Mouse (Mus musculus) cerebellum, postnatal 14 days (tissue): ENCODE data around the gene Lhfp.

Experiments
- DNase-seq, 2 experiments: peaks; one replicate each; pipeline ENCODE4 v3.0.0; 2021; ENCODE audit warnings: mixed read lengths in 2 of 2

The Lhfp gene

DNA sequence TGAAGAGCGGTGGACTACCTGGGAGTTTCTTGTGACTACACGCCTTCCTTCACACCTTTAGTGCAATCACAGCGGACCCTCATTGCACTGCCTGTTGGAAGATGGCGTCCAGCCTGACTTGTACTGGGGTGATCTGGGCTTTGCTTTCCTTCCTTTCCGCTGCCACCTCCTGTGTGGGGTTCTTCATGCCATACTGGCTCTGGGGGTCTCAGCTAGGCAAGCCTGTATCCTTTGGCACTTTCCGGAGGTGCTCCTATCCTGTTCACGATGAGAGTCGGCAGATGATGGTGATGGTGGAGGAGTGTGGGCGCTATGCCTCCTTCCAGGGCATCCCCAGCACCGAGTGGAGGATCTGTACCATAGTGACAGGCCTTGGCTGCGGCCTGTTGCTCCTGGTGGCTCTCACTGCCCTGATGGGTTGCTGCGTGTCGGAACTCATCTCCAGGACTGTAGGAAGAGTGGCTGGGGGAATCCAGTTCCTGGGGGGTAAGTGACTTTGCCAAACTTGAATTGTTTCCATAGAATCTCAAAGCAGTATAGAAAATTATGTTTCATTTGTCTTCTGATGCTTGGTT is 2.0 kb downstream of the Lhfp start:
- peak in 1 of 2 experiments; percentile 50 for DNase-seq

DNA sequence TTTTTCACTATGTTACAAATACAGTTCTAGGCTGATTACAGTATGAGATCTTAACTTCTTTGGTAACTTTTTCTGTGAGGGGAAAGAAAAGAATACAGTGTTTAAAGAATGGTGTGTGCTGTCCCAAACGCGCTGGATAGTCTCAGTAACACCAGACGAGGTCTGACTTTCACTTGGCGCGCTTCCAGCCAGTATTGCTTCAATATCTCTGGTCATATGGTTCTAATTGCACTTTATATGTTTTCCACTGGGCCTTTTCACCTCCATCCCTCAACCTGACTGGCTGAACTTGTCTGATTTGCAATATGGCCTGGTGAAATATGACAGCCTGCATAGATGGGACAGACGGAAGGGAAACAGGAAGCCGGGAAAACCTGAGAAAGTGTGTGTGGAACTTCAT is 2.9 kb downstream of the Lhfp start:
- peak; percentile 42 to 53 for DNase-seq

DNA sequence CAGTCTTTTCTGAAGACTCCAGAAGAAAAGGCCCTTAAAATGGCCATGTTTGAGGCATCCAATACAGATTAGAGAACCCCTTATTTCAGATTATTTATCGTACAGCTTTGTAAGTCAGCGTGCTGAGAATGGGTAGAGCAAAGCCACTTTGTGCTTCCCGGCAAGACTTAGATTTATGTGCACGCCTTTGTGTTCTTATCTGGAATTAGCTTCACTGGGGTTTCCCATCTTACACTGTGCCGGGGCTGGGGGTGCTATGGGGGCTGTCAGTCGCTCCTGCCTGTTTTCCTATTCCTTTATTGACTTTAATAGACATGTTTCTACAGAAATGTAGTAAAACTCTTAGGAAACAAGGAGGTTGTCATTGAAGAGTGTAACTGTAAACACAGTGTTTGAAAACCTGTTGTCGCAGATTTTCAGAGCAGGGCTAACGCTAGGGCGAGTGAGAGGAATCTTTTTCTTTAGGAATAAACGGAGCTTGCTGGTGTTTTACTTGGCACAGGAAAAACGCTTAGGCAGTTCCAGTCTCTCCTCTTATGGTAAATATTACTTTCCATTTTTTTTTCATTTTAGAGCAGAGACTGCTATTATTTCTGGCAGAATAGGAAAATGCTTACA is 3.5 kb downstream of the Lhfp start:
- peak in 1 of 2 experiments; percentile 34 for DNase-seq

DNA sequence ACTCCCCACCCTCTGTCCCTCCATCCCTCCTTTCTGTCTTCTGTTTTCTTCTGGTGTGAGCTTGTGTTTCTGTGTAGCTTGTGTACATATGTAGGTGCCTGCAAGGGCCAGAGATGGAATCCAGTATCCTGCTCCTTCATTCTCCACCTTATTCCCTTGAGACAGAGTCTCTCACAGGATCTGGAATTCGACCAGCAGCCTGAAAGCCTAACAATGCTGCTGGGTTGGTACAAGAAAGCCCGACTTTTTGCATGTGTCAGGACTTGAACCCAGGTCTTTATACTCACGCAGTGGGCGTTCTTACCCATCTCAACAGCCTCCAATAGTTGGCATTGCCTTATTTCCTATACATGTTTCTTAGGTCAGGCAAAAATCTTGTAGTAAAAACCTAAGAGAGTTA is 4.4 kb downstream of the Lhfp start:
- peak; percentile 15 to 52 for DNase-seq

DNA sequence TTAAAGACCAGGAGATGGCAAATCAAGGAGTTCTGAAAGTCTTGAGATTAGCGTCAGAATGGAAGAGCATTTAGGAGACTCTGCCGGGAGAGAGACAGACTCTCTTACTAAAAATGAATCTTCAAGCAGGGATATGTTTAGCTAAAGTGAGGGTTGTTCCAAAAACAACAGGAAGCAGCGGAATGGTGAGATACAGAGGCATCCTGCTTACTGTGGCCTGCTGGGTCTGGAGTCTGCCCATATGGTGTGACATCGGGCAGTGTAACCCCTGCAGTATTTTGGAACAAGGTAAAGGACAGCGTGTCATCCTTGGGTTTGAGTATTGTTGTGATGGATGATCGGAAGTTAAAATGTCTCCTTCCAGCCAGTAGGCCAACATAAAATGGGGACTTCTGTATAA is 5.0 kb downstream of the Lhfp start:
- peak; percentile 60 to 88 for DNase-seq

DNA sequence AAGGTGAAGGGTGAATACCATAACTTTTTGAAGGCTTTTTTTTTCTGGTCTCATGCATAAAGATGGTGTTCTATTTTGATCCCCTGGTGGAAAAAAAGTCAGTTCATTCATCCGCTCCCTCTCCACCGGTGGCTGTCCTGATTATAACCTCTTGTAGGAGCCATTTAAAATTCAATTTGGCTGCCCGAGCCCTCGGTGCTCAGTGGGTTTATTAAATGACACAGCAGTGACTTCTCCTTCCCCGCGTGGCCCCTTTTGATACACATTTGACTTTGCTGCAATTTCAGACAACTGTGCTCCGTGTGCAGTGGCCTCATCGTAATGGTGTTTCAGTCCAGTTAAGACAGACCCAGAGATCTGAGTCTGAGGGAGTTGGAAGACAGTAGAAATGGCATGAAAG is 11.1 kb downstream of the Lhfp start:
- DNase-seq: no peak

DNA sequence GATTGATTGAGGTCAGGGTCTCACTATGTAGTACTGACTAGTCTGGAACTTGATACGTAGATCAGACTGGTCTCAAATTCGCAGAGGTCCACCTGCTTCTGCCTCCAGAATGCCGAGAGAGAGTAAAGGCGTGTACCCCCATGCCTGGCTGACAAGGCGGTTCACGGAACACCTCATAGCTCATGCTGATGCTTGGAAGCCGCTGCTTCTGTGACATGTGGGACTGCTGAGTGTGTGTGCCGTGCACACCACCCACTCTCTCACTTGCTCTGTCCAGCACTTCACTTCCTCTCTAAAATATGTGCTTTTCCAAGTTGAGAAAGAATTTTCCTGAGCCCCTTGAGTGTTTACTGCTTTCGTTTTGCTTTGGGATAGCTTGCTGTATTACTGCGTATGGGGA is 15.1 kb downstream of the Lhfp start:
- no peak for DNase-seq

DNA sequence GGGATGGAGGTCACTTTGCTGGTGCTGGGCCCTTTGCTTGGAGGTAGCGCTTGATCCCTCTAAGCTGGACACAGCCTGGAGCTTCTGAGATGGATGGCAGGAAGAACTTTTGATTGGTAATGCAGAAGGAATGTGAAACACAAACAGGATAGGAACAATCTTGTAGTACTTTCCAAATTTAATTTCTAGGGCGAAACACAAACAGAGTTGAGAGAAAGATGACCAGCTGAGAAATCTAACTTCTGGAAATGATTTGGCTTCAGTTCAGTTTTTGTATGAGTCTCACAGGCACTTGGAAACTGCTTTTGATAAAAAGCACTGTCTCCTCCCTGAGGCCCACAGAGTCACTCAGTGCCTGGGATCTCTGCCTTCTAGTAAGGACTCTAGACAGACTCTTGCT is 18.6 kb downstream of the Lhfp start:
- no peak for DNase-seq

DNA sequence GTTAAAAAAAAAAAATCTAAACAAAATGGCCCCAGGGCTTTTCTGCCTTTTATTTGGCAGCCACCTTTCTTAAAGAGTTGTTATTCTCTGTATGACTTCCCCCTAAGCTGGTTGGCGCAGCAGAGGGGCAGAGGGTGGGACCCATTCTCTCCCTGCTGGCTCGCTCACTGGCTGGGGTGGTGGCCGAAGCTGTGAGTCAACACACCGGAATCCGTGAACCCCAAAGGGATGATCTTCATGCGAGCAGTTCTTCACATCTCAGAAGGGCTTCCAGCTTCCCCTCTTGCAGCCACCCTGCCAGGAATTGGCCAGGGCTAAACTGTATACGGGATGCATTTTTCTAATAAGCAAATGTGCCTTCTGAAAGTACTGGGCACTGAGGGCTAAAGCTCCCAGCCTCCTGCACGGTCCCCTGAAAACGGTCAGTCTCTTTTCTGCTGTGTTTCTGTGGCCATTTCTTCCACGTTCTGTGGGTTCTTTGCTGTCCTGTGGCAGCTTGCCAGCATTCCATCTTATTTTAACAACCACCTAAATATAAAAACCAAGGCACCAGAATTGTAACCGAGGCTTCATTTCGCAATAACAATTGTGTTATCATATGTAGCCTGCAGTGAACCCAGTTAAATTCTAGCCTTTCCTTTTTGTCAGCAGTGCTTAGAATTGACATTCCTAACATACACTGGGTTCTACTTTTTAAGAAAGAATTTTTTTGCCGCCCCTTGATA is 22.3 kb downstream of the Lhfp start:
- no peak for DNase-seq

DNA sequence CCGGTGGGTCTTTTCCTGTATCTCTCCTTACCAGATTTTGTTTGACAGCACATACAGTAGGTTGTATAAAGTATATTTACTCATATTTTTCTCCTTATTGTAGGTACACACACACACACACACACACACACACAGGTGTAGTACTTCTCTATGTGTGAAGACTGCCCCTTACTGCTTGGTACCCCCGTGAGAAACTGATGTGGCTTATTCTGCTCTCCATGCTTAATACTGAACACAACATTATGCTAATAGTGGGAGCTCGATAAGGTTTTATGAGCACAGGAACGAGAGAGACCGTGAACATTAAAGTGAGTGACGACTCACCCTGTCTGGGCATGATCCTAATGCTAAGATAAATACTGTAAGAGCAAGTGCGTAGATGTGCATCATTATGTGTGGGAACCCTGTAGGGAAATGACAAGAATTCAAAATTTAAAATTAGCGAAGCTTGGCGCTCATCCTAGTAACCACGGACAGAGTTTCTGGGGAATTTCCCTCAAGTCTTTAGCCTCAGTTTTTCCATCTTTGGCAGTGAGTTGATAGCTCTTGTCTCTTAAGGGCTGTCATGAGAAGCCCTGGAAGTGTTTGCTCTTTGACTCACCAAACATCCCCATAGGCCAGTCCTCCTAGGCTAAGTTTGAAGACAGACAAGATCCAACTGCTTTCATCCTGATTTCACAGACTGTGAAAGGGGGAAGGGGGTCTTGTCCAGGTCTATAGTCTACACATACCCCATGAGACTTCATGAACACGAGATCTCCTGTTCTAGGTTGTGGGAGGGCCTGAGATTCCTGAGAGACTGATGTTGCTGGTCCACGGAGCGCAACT is 24.2 kb downstream of the Lhfp start:
- DNase-seq: no peak

DNA sequence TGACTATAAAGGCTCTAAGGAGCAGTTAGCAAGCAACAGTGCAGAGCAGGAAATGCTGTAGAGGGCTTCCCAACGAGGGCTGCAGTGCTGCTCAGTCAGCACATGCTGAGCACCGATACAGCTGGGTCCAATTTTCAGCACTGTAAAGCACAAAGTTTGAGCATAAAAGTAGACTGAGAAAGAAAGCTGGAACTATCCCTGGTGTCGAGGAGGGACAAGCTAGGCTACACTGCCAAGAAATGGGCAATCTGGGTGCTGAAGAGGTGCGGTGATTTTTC is 24.7 kb downstream of the Lhfp start:
- DNase-seq: no peak

DNA sequence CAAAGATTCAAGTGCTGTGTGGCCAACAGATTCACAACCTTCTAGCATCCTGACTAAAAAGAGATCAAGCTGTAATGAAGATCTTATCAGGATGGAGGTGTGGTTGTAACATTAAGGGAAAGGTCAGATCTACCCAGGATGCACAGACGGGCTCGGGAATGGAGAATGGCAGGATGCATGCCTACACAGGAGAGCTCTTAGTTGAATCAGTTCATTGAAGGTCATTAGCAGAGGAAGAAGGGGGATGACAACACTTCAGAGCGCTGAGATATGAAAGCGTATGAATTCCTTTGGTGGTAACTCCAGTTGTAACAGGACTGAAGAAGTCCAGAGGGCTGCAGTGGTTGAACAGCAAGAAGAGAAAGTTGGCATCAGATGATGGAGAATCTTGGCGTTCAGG is 27.1 kb downstream of the Lhfp start:
- no peak for DNase-seq

DNA sequence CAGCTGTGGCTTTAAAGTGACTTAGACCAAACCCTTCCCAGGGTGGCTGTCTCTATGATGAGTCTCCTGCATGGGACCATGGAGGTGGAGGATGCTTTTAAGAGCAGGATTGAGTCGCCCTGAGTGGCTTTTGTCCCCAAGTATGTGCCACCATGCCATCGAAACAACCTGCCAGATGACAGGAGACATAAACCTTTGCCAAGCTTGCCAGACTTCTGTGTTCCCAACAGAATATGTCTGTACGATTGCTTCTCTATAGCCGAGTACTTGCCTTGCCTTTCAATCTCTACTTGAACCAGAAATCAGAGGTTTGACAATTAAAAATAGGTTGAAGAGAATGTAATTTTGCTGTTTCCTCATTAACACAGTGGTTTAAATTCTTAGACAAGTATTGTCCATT is 32.9 kb downstream of the Lhfp start:
- no peak for DNase-seq

DNA sequence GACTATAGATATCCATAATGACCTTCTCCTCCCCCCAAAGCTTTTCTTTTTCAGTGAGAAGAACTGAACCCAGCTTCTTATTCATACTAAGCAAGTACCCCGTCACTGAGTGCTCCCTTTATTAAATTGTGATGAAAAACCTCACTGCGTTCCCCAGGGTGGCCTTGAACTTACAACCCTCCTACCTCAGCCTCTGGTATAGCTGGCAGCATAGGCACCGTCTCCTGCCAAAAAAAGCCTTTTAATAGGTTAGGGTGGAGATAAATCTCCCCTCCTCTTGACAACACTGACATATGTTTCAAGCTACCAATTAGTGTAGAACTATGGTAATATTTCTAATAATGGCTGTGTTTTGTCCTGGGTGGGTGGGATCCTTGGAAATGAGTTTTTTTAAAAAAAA is 33.4 kb downstream of the Lhfp start:
- DNase-seq: no peak

DNA sequence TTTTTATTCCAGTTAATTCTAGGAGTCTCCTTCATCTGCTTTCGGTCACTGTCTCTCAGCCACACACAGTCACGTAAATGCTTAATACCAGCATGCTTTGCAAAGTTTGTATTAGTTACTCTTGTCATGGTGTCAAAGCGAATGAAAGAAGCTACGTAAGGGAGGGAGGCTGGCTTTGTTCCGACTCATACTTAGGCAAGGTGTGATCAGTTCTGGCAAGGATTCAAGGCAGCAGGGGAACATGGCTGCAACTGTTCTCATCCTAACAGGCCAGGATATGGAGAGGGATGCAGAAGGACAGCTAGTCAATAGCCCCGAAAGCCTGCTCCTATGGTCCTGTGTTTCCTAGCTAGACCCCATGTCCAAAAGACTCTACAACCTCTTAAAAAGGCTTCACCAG is 39.0 kb downstream of the Lhfp start:
- no peak for DNase-seq

DNA sequence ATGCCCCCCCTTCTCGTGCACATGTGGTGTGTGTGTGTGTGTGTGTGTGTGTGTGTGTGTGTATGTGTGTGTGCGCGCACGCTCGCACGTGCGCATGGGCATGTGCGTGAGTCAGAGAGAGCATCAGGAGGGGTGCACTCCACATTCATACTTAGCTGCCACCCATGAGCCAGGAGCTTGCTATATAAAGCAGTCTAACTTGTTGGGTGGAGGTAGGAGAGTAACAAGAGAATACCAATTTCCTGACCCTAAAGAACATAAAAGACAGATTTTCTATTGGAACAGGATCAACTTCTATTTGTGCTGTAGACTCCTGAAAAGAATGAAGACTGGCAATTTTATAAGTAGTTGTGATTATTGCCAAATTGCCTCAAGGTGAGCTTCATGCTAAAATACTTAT is 39.4 kb downstream of the Lhfp start:
- no peak for DNase-seq

DNA sequence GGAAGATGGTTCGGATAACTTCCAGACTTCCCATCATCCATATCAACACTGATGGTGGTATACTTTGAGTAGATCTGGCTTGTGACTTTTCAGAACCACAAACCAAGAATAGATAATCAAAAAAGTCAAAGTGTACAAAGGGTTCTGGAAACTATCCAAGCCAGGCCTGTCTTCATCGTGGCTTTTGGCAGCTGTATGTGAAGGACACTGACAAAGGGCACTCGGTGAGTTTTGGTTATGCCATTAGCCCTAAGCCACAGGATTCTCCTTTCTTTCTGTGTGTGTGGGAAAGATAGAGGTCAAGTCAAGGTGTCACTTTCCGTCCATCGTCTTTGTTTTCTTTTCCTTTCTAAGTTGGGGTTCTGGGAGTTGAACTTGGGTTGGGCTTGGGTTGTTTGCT is 42.4 kb downstream of the Lhfp start:
- no peak for DNase-seq

DNA sequence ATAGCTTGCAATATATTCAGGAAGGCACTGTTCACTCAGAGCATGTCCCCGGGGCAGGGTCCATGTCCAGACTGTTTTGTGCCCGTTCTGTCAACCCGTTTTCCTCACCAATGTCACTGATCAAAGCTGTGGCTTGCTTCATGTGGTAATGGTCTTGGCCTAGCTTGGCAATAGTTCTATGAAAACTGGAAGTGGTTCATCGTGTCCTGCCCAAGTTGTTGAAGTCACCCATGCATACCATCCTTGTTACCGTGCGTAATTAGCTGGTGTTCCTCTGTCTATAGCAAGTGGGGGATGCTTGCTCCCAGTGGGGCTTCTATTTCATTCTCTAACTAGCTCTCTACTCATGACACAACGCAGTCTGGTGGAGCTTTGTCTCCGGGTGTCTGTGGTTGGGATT is 43.5 kb downstream of the Lhfp start:
- DNase-seq: no peak

DNA sequence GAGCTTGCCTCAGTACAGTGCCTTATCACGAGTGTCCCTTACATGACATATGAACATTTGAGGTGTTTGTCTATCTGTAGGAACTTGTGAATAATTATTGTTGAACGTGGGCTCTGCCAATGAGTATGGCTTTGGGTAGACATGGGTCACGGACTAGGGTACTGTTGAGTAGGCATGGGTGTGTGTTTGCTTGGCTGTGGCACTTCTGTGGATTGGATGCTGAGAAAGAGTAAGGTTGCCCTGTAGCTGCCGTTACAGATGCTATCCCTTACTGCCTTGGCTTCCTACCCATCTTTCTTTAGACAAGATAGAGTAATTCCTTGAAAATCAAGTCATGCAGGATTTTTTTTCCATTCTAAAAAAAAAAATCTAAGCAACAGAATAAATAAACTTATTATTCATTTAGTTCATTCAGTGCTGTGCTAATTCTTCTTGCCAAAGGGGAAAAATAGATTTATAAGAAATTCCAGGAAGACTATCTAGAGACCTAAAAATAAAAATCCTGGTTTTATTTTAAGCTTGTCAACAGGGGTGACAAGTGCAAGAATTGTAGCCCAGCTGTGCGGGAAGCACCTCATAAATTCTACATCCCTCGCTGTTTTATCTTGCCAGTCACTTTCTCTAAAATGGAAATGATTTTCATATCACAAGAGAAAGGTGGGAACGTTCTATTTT is 45.3 kb downstream of the Lhfp start:
- no peak for DNase-seq

DNA sequence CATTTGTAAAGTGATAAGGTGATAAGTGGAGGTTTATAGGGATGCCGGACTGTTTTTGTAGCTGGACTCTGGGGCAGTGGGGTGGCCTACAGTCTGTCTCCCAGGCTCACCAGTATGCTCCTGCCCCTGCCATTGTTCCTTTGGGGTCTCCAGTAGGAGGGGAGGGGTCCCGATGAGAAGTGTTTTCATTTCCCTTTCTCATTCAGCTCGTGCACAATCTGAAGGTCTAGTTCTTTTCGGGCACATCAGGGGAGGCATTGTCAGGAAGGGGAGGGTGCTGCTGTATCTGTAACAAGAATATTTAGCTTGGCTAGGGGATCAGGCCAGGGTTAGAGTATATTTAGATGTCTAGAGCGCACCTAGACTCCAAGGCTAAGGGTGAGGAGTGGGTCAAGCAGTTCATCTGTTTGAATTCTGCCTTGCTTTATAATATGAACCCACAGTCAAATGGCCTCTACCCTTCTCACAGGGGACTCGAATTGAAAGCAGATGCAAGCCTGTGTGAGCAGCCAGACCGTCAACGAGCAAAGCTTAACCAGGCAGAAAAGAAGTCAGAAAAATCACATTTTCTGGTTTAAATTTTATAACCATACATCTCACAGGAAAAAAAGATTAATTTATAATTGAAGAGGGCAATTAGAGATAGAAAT is 46.0 kb downstream of the Lhfp start:
- no peak for DNase-seq

DNA sequence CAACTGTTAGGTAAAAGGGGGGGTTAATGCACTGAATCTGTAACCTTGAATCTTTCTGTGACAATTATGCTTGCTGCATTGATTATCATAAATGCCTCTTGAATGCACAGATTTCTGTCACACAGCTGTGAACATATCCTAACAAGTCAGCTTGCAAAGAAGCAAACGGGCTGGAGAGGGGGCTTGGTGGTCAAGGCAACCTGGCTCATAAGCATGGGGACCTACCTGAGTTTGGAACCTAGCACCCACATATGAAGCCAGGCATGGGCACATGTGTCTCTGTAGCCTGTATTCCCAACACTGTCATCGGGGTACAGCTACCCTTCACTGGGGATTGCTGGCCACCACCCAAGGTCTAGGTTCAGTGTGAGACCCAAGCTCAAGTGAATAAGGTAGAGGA is 48.6 kb downstream of the Lhfp start:
- DNase-seq: no peak

DNA sequence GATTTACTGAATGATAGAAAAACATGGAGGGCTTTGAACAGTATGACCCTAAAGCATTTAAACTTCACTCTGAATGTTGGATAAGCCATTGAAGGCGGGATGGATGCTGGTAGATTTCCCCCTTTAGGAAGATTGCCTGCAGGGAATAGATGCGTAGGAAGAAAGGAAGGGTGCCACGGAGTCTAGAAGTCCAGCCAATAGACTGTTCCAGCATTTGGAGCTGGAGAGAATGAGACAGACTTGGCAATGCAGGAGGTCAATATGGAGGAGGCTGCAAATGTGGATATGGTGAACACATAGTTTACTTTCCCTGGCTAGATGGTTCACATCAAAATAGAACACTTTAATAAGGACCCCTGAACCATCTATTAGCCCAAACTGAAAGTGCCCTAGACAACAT is 58.9 kb downstream of the Lhfp start:
- no peak for DNase-seq

DNA sequence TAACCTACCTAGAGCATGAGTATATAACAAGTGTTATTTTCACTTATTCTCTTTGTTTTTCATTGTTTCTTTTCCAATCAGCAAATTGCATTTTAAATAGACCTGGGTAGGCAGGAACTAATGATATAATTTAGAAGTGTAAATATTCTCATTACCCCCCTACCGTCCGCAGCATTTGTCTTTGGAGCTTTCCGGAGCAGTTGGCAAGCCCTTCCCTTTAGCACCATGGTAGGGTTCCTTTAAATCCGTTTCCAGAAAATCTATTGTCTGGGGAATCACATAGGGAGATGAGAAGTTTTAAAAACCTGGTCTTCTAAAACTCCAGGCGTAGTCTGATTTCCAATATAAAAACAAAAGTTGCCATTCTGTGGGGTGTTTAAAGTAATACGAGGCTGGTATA is 59.5 kb downstream of the Lhfp start:
- no peak for DNase-seq
